Mouse (Mus musculus): ENCODE data around the gene Zfp677. TPM values are rescaled to one million over a fixed set of nuclear protein-coding genes. Genes with fewer than 3 reads are reported as not detected.
A peak's percentile ranks its signal among the peaks of the same experiment; 100 is the strongest.
"Not testable (repeated sequence)": the region's sequence is repeated elsewhere in the genome, so short reads cannot be mapped to it uniquely, and the experiment has no call there.

The Zfp677 gene
- 4.3 and 5.6 TPM in 2 replicates for polyA plus RNA-seq (2015; fragmentation: Nextera tagmentation; extraction: Ambion mirVana)

DNA sequence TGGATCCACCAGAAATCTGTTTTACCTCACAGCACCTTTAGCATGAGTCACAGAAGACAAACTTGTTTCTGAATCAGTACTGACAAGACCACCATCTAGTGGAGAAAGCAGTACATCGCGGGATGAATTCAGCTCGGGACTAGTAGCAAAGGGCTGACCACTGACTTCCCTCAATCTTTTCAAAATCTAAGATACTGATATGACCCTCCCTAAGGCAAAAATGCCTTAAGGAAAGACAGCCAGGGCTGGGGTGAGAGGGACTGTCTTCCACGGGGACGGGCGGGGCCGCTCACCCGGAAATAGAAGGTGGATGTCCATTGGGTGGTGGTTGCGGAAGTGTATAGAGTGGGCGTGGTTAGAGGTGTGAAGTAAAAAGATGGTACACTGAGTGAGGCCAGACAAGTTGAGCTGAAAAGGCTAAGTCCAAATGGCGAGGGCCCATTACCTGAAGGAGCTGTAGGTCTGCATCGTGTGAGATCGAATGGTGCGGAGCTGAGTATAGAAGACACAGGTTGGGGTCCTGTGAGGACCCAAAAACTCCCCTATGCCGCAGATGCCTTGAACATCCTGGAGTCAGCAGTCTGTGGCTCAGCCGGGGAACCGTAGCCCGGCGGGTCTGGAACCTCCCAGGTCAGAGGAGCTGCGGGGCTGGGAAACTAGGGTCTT lies at the start of gene Zfp677:
Zfp677 (plus strand) TSS at position 358 of the 666 bp plus-strand sequence.
- H3K4me3 ChIP-seq, result peak within 1 kb of the TSS; percentile 50
- peak; percentile 99 for ATAC-seq (ENCODE audit: low read depth)
- H3K36me3 ChIP-seq, result no peaks in the 10 kb centered on the region
- no peaks in the 10 kb centered on the region for H3K27me3 ChIP-seq
- 6% methylated on average over 20 of the region's 20 CpGs for WGBS
- peak within 1 kb of the TSS; percentile 73 for H3K4me2 ChIP-seq
- no peaks in the 10 kb centered on the region for H3K9me3 ChIP-seq
- 0 out of 2 replicates have a peak, but pooled peaks cover 9% of the 10 kb centered on the region for H3K4me1 ChIP-seq (replicated peaks)
- H3K27ac ChIP-seq (replicated peaks), result 0 out of 2 replicates have a peak within 1 kb of the TSS, but pooled peaks have one; percentile 24
- peak within 1 kb of the TSS; percentile 65 for H3K9ac ChIP-seq

DNA sequence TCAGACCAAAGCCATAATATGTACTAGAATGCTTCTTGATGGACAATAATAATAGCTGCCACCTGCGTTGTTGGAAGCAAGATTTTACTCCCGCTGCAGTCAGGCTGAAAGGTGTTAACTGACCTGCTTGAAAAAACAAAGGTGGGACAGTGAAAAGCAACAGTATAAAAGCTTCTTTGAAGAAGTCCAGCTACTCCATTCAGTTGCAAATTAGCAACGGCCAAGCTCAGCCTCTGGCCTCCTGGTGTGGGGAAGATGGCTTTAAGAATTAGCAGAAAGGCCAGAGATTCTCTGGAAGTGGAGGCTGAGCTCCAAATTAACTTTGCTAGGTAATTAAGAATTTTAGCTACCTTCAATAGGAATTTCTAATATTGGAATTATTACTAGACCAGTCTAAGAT lies 15.5 kb upstream of the Zfp677 start:
- H3K4me3 ChIP-seq; H3K9ac ChIP-seq; H3K4me2 ChIP-seq; H3K27ac ChIP-seq (replicated peaks); H3K27me3 ChIP-seq; H3K4me1 ChIP-seq (replicated peaks); H3K9me3 ChIP-seq; ATAC-seq (ENCODE audit: low read depth); H3K36me3 ChIP-seq: not testable (repeated sequence)
- WGBS, result 22% methylated on average over 3 of the region's 3 CpGs

DNA sequence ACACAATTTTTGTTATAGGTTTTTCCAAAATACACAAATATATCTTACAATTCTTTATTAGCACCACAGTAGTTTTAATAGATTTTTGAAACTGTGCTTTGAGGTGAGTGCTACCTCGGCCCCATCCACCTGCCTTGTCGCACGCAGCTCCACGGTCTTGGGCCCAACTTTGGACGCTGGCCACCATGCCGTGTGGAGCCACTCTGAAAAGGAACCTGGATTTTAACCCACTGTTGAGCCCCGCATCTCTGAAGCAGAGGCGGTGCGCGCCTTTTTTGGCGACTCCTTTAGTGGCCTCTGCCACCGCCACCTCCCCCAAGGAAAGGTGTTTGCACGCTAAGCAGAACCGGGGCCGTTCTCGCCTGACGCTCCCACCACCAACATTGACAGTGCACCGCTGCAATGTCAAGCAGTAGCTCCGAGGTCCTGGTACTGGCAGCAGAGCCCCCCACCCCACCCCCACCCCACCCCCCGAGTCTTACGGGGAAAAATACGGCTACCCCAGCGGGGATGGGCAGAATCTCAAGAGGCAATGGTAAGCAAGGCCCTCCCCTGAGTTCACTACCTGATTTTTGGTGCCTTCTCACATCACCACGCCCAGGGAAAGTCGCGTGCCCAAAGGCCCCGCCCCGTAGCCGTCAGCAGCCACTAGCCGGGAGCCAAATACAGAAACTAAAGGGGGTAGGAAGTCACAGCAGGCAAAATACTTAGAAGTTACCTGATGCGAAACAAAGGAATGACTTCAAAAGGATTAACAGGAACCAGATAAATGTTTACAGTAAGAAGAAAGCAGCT lies 13.4 kb upstream of the Zfp677 start:
- H3K9me3 ChIP-seq, result no peaks in the 10 kb centered on the region
- H3K4me2 ChIP-seq, result peak overlapping the region; percentile 64
- H3K27ac ChIP-seq (replicated peaks), result no peak overlapping the region
- WGBS, result 13% methylated on average over 31 of the region's 31 CpGs
- peak overlapping the region; percentile 32 for H3K4me3 ChIP-seq
- H3K4me1 ChIP-seq (replicated peaks), result no peaks in the 10 kb centered on the region
- H3K9ac ChIP-seq, result peak overlapping the region; percentile 58
- peak; percentile 32; the same call in 1 of the 2 replicates for ATAC-seq (ENCODE audit: low read depth)
- no peaks in the 10 kb centered on the region for H3K27me3 ChIP-seq
- H3K36me3 ChIP-seq, result no peaks in the 10 kb centered on the region

DNA sequence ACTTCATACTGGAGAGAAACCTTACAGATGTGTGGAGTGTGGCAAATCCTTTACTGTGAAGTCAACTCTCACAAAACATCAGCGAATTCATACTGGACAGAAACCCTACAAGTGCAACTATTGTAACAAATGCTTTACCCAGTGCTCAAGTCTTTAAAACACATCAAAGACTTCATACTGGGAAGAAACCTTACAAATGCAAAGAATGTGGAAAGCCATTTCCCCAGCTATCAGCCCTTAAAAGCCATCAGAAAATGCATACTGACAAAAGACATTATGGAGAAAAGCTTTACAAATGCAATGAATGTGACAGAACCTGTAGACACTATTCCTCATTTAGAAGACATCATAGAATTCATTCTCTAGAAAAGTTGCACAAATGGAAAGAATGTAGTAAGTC lies 8.2 kb upstream of the Zfp677 start:
- no peaks in the 10 kb centered on the region for H3K36me3 ChIP-seq
- no peak overlapping the region for H3K4me2 ChIP-seq
- H3K9ac ChIP-seq, result no peak overlapping the region
- H3K4me1 ChIP-seq (replicated peaks), result no peaks in the 10 kb centered on the region
- no peak for ATAC-seq (ENCODE audit: low read depth)
- no peak overlapping the region for H3K4me3 ChIP-seq
- no peak overlapping the region for H3K27ac ChIP-seq (replicated peaks)
- WGBS, result 55% methylated on average over 1 of the region's 1 CpGs
- H3K9me3 ChIP-seq, result no peaks in the 10 kb centered on the region
- H3K27me3 ChIP-seq, result no peaks in the 10 kb centered on the region

DNA sequence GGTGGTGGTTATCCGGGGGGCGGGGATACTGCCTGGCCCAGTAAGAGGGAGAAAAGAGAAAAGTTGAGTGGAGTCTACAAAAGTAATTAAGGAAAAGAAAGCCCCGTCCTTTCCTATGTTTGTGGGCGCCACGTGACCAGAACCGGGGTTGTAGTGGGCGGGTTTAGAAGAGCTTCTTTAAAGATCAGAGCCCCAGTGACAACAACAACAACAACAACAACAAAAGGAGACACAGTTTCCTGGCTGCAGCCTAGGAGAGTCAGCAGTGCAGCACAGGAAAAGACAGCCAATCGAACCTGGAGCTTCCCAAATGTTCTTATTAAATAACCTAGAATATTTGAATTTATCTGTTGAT lies 486 bp downstream of the Zfp677 start:
- ATAC-seq (ENCODE audit: low read depth), result peak; percentile 56; the same call in 1 of the 2 replicates
- Histone ChIP-seq H3K4me3 (peak overlapping the region; percentile 50), H3K9ac (peak overlapping the region; percentile 65), H3K4me1 (replicated peaks) (0 out of 2 replicates have a peak, but pooled peaks cover 9% of the 10 kb centered on the region), H3K27ac (replicated peaks) (0 out of 2 replicates have a peak overlapping the region, but pooled peaks have one; percentile 24), H3K4me2 (peak overlapping the region; percentile 73), H3K27me3 (no peaks in the 10 kb centered on the region), H3K36me3 (no peaks in the 10 kb centered on the region), H3K9me3 (no peaks in the 10 kb centered on the region)
- WGBS, result 10% methylated on average over 8 of the region's 8 CpGs

DNA sequence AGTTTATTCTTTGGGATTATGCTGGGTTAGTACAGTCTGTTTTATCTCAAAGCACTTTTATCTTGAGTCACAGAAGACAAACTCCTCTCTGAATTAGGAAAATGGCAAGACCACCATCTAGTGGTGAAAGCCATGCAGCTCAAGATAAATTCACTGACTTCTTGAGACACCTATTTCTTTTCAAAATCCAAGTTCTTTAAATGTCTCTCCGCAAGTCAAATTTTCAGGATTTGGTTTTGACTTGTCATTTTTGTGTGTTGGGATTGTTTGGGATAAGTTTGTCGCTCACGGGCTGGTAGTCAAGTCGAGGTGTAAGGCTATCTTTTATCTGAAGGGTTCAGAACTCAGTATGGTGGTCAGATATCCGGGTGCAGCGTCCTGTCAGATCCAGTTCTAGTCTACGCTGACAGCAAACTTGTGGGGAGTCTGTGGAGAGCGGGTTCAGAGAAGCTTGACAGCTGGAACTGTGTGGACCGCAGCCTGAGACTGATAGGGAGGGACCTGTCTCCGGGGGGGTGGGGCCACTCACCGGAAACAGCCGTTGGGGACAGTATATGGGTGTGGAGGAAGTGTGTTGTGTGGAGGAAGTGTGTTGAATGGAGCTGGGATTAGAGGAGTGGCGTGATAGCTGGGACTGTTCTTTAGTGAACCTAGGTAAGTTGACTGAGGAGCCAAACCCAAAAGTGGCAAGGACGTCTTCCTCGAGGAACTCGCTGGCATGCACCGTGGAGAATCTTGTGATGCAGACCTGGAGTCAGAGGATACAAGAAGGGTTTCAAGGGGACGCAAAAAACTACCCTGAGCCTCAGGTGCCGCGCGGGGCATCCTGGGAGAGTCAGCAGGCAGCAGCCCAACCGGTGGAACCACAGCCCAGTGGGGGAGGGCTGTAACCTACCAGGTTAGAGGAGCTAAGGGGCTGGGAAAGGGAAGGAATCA lies 39.4 kb downstream of the Zfp677 start, which contains the start of gene Zfp54:
Zfp54 (plus strand) TSS at position 564 of the 936 bp plus-strand sequence.
- Histone ChIP-seq H3K4me3 (peak within 1 kb of the TSS; percentile 45), H3K4me2 (peak within 1 kb of the TSS; percentile 87), H3K27ac (replicated peaks) (peak within 1 kb of the TSS; percentile 34; the same call in 1 of the 2 replicates), H3K36me3 (no peaks in the 10 kb centered on the region), H3K9me3 (no peaks in the 10 kb centered on the region), H3K27me3 (no peaks in the 10 kb centered on the region), H3K9ac (peak within 1 kb of the TSS; percentile 70), H3K4me1 (replicated peaks) (peaks cover 7% of the 10 kb centered on the region; the same call in 1 of the 2 replicates)
- peak; percentile 99 for ATAC-seq (ENCODE audit: low read depth)
- under 1% methylated on average over 22 of the region's 22 CpGs for WGBS

DNA sequence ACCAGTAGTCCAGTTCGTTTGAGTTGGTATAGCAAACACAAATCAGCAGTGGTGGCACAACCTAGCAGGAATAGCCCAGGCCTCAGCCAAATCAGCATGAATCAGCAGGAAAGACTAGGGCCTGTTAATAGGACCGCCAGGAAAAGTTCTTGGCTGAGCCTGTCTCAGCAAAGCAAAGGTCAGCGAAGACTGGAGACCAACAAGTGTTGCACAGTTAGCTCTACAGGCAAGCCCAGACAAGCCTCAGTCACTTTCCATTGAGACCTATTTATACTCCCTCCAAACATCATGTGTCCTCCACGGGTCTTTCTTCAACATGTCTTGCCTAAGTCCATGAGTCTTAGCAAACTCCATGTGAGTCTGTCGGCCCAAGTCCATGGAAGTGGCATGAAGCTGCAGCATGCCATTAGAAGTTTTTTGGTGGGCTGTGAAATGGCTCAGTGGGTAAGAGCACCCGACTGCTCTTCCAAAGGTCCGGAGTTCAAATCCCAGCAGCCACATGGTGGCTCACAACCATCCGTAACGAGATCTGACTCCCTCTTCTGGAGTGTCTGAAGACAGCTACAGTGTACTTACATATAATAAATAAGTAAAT lies 55.4 kb downstream of the Zfp677 start:
- not testable (repeated sequence) for H3K4me1 ChIP-seq (replicated peaks); H3K4me3 ChIP-seq; H3K4me2 ChIP-seq; H3K36me3 ChIP-seq; H3K27me3 ChIP-seq; H3K27ac ChIP-seq (replicated peaks); ATAC-seq (ENCODE audit: low read depth); H3K9me3 ChIP-seq; H3K9ac ChIP-seq
- 83% methylated on average over 9 of the region's 9 CpGs for WGBS

Other genes starting within 250 kb of the Zfp677 start
- not detected in 2 replicates for gene Vmn1r234, start 157.7 kb upstream of the Zfp677 start, polyA plus RNA-seq (2015; fragmentation: Nextera tagmentation; extraction: Ambion mirVana)
- gene Vmn1r235, start 127.3 kb upstream of the Zfp677 start, polyA plus RNA-seq (2015; fragmentation: Nextera tagmentation; extraction: Ambion mirVana), result not detected in 2 replicates
- gene Vmn1r236, start 100.8 kb upstream of the Zfp677 start, polyA plus RNA-seq (2015; fragmentation: Nextera tagmentation; extraction: Ambion mirVana), result not detected in 2 replicates
- gene Vmn1r237, start 71.9 kb upstream of the Zfp677 start, polyA plus RNA-seq (2015; fragmentation: Nextera tagmentation; extraction: Ambion mirVana), result not detected in 2 replicates
- gene Zfp54, start 39.5 kb downstream of the Zfp677 start, polyA plus RNA-seq (2015; fragmentation: Nextera tagmentation; extraction: Ambion mirVana), result 5.0 and 5.6 TPM in 2 replicates
- gene Zfp51, start 66.6 kb downstream of the Zfp677 start, polyA plus RNA-seq (2015; fragmentation: Nextera tagmentation; extraction: Ambion mirVana), result 15.2 and 16.5 TPM in 2 replicates
- 9.4 and 10.1 TPM in 2 replicates for gene Zfp53, start 105.2 kb downstream of the Zfp677 start, polyA plus RNA-seq (2015; fragmentation: Nextera tagmentation; extraction: Ambion mirVana)
- 1.8 and 2.3 TPM in 2 replicates for gene Zfp52, start 151.8 kb downstream of the Zfp677 start, polyA plus RNA-seq (2015; fragmentation: Nextera tagmentation; extraction: Ambion mirVana)
- 18.4 and 20.3 TPM in 2 replicates for gene Zfp948, start 183.3 kb downstream of the Zfp677 start, polyA plus RNA-seq (2015; fragmentation: Nextera tagmentation; extraction: Ambion mirVana)